Mouse (Mus musculus): Measurements from ENCODE around the gene Coq6. TPM values are rescaled to one million over a fixed set of nuclear protein-coding genes. Genes with fewer than 3 reads are reported as not detected.

Gene Coq6
- polyA plus RNA-seq, 1 experiment from 2014 or later = 47.5 TPM

GRCm38 (mm10) chr12:84371647-84372046, 10.2 kb downstream of the Coq6 start:
- ATAC-seq = no peak
- no peak overlapping the region for H3K27ac ChIP-seq
- no peak overlapping the region for H3K4me3 ChIP-seq (replicated peaks)
- no peak overlapping the region for H3K9ac ChIP-seq
- no peaks in the 10 kb centered on the region for H3K9me3 ChIP-seq
- H3K27me3 ChIP-seq (replicated peaks) = no peaks in the 10 kb centered on the region
- WGBS = 94% methylated on average over 5 of the region's 5 CpGs
- no peaks in the 10 kb centered on the region for H3K4me1 ChIP-seq (replicated peaks)
- no peak overlapping the region for H3K4me2 ChIP-seq (replicated peaks)
- H3K36me3 ChIP-seq = peaks cover 29% of the 10 kb centered on the region

- Histone ChIP-seq H3K9me3 (no peaks in the 10 kb centered on the region), H3K27me3 (replicated peaks) (no peaks in the 10 kb centered on the region), H3K4me2 (replicated peaks) (no peak overlapping the region), H3K27ac (no peak overlapping the region), H3K4me3 (replicated peaks) (no peak overlapping the region), H3K4me1 (replicated peaks) (no peaks in the 10 kb centered on the region), H3K36me3 (peaks cover 26% of the 10 kb centered on the region), H3K9ac (no peak overlapping the region)
- peak; percentile 61; the same call in 1 of the 2 replicates for ATAC-seq
- WGBS = 49% methylated on average over 6 of the region's 6 CpGs
These were observed 12.5 kb downstream of the Coq6 start for GRCm38 (mm10) chr12:84373831-84374481.

- no peak overlapping the region for H3K4me2 ChIP-seq (replicated peaks)
- no peaks in the 10 kb centered on the region for H3K9me3 ChIP-seq
- H3K27ac ChIP-seq = no peak overlapping the region
- no peak overlapping the region for H3K9ac ChIP-seq
- no peaks in the 10 kb centered on the region for H3K36me3 ChIP-seq
- no peak for ATAC-seq
- WGBS = 91% methylated on average over 4 of the region's 4 CpGs
- no peak overlapping the region for H3K4me3 ChIP-seq (replicated peaks)
- H3K4me1 ChIP-seq (replicated peaks) = no peaks in the 10 kb centered on the region
- H3K27me3 ChIP-seq (replicated peaks) = no peaks in the 10 kb centered on the region
These were observed 20.9 kb downstream of the Coq6 start for GRCm38 (mm10) chr12:84382369-84382768.

- H3K4me1 ChIP-seq (replicated peaks) = no peaks in the 10 kb centered on the region
- H3K9me3 ChIP-seq = no peaks in the 10 kb centered on the region
- no peak overlapping the region for H3K9ac ChIP-seq
- no peak overlapping the region for H3K4me3 ChIP-seq (replicated peaks)
- peak; percentile 86 for ATAC-seq
- H3K36me3 ChIP-seq = no peaks in the 10 kb centered on the region
- H3K4me2 ChIP-seq (replicated peaks) = no peak overlapping the region
- WGBS = 62% methylated on average over 5 of the region's 5 CpGs
- no peak overlapping the region for H3K27ac ChIP-seq
- no peaks in the 10 kb centered on the region for H3K27me3 ChIP-seq (replicated peaks)
These were observed 23.2 kb downstream of the Coq6 start for GRCm38 (mm10) chr12:84384644-84385081.

- no peak overlapping the region for H3K9ac ChIP-seq
- no peaks in the 10 kb centered on the region for H3K36me3 ChIP-seq
- WGBS = 91% methylated on average over 4 of the region's 4 CpGs
- H3K27me3 ChIP-seq (replicated peaks) = no peaks in the 10 kb centered on the region
- no peak overlapping the region for H3K4me2 ChIP-seq (replicated peaks)
- no peak overlapping the region for H3K27ac ChIP-seq
- no peaks in the 10 kb centered on the region for H3K9me3 ChIP-seq
- ATAC-seq = no peak
- no peak overlapping the region for H3K4me3 ChIP-seq (replicated peaks)
- no peaks in the 10 kb centered on the region for H3K4me1 ChIP-seq (replicated peaks)
These were observed 24.0 kb downstream of the Coq6 start for GRCm38 (mm10) chr12:84385408-84385807.

- no peaks in the 10 kb centered on the region for H3K4me1 ChIP-seq (replicated peaks)
- no peak overlapping the region for H3K4me2 ChIP-seq (replicated peaks)
- no peaks in the 10 kb centered on the region for H3K27me3 ChIP-seq (replicated peaks)
- no peak overlapping the region for H3K9ac ChIP-seq
- no peaks in the 10 kb centered on the region for H3K9me3 ChIP-seq
- no peak overlapping the region for H3K27ac ChIP-seq
- ATAC-seq = no peak
- no peaks in the 10 kb centered on the region for H3K36me3 ChIP-seq
- no peak overlapping the region for H3K4me3 ChIP-seq (replicated peaks)
- WGBS = 89% methylated on average over 8 of the region's 8 CpGs
These were observed 26.6 kb downstream of the Coq6 start for GRCm38 (mm10) chr12:84388097-84388496.

- ATAC-seq = no peak
- Histone ChIP-seq H3K9ac (no peak overlapping the region), H3K9me3 (no peaks in the 10 kb centered on the region), H3K4me1 (replicated peaks) (no peaks in the 10 kb centered on the region), H3K27me3 (replicated peaks) (no peaks in the 10 kb centered on the region), H3K36me3 (no peaks in the 10 kb centered on the region), H3K27ac (no peak overlapping the region), H3K4me3 (replicated peaks) (no peak overlapping the region), H3K4me2 (replicated peaks) (no peak overlapping the region)
- 69% methylated on average over 14 of the region's 14 CpGs for WGBS
These were observed 27.4 kb downstream of the Coq6 start for GRCm38 (mm10) chr12:84388774-84389400.

- Histone ChIP-seq H3K27me3 (replicated peaks) (no peaks in the 10 kb centered on the region), H3K36me3 (no peaks in the 10 kb centered on the region), H3K9me3 (no peaks in the 10 kb centered on the region), H3K9ac (no peak overlapping the region), H3K27ac (no peak overlapping the region), H3K4me3 (replicated peaks) (no peak overlapping the region), H3K4me1 (replicated peaks) (no peaks in the 10 kb centered on the region), H3K4me2 (replicated peaks) (no peak overlapping the region)
- ATAC-seq = no peak
- 79% methylated on average over 6 of the region's 6 CpGs for WGBS
These were observed 28.9 kb downstream of the Coq6 start for GRCm38 (mm10) chr12:84390336-84390735.

- no peak for ATAC-seq
- H3K27me3 ChIP-seq (replicated peaks) = no peaks in the 10 kb centered on the region
- no peak overlapping the region for H3K4me2 ChIP-seq (replicated peaks)
- no peak overlapping the region for H3K27ac ChIP-seq
- no peaks in the 10 kb centered on the region for H3K4me1 ChIP-seq (replicated peaks)
- WGBS = 93% methylated on average over 4 of the region's 4 CpGs
- H3K9me3 ChIP-seq = no peaks in the 10 kb centered on the region
- H3K9ac ChIP-seq = no peak overlapping the region
- H3K4me3 ChIP-seq (replicated peaks) = no peak overlapping the region
- no peaks in the 10 kb centered on the region for H3K36me3 ChIP-seq
These were observed 31.2 kb downstream of the Coq6 start for GRCm38 (mm10) chr12:84392681-84393080.

GRCm38 (mm10) chr12:84393847-84394246, 32.4 kb downstream of the Coq6 start:
- Histone ChIP-seq H3K27me3 (replicated peaks) (no peaks in the 10 kb centered on the region), H3K36me3 (no peaks in the 10 kb centered on the region), H3K27ac (no peak overlapping the region), H3K4me2 (replicated peaks) (no peak overlapping the region), H3K9me3 (no peaks in the 10 kb centered on the region), H3K4me3 (replicated peaks) (no peak overlapping the region), H3K9ac (no peak overlapping the region), H3K4me1 (replicated peaks) (no peaks in the 10 kb centered on the region)
- WGBS = 79% methylated on average over 5 of the region's 5 CpGs
- ATAC-seq = no peak

- H3K4me3 ChIP-seq (replicated peaks) = no peak overlapping the region
- H3K27me3 ChIP-seq (replicated peaks) = no peaks in the 10 kb centered on the region
- no peak overlapping the region for H3K4me2 ChIP-seq (replicated peaks)
- no peaks in the 10 kb centered on the region for H3K36me3 ChIP-seq
- H3K9me3 ChIP-seq = no peaks in the 10 kb centered on the region
- H3K9ac ChIP-seq = no peak overlapping the region
- no peak overlapping the region for H3K27ac ChIP-seq
- 87% methylated on average over 14 of the region's 14 CpGs for WGBS
- ATAC-seq = no peak
- 0 out of 2 replicates have a peak, but pooled peaks cover 4% of the 10 kb centered on the region for H3K4me1 ChIP-seq (replicated peaks)
These were observed 35.7 kb downstream of the Coq6 start for GRCm38 (mm10) chr12:84396947-84397679.

- Histone ChIP-seq H3K9ac (no peak overlapping the region), H3K27ac (no peak overlapping the region), H3K36me3 (no peaks in the 10 kb centered on the region), H3K27me3 (replicated peaks) (no peaks in the 10 kb centered on the region), H3K4me3 (replicated peaks) (no peak overlapping the region), H3K9me3 (no peaks in the 10 kb centered on the region), H3K4me2 (replicated peaks) (no peak overlapping the region), H3K4me1 (replicated peaks) (0 out of 2 replicates have a peak, but pooled peaks cover 4% of the 10 kb centered on the region)
- no peak for ATAC-seq
These were observed 36.2 kb downstream of the Coq6 start for GRCm38 (mm10) chr12:84397685-84398084.
